Mouse (Mus musculus): Measurements from ENCODE around the gene Eri3. TPM values are rescaled to one million over a fixed set of nuclear protein-coding genes. Genes with fewer than 3 reads are reported as not detected.
A peak's percentile ranks its signal among the peaks of the same experiment; 100 is the strongest.

Gene Eri3
- polyA plus RNA-seq, 1 experiment from 2014 or later, result 135 TPM

DNA sequence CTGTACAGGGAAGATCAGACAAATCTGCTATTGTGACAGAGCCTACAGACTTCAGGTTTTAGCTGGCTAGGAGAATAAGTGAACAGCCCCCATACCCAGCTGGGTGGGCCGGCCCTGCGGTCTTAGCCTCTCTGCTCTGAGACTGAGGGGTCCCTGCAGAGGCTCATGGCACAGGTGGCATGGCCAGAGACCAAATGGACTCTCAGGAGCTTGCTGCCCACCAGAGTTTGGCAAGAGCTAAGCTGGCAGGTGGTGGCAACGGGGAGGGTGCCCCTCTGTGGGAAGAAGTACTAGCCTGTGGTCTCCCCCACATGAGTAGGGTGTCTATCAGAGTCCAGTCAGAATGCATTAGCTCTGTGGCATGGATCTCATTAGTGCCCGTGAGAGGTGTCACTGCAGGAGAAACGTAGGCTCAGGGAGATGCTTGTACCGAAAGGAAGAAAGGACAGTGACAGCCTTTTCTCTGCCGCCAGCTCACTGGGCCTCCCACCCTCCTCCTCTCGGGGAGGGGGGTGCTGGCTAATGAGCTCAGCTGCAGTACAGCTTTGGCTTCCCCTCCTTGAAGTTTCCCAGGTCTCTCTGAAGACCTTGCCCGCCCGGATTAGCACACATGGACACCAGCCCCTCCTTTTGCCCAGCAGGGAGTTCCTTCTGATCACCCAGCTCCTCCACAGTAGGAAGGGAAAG lies 104.0 kb downstream of the Eri3 start:
- no peak overlapping the region for H3K27ac ChIP-seq (ENCODE audit: low read depth, low read length)
- no peaks in the 10 kb centered on the region for H3K36me3 ChIP-seq (ENCODE audit: control insufficient read depth, insufficient read depth, low read length)
- no peak overlapping the region for H3K4me2 ChIP-seq (ENCODE audit: low read depth)
- H3K27me3 ChIP-seq (ENCODE audit: control insufficient read depth, insufficient read depth, low read length), result no peaks in the 10 kb centered on the region
- peaks cover 16% of the 10 kb centered on the region for H3K4me1 ChIP-seq (ENCODE audit: control insufficient read depth, insufficient read depth, low read length)
- 15% methylated on average over 10 of the region's 10 CpGs for WGBS
- no peak overlapping the region for H3K4me3 ChIP-seq (ENCODE audit: low read depth, low read length)
- ATAC-seq (ENCODE audit: insufficient read depth, low FRiP score, low TSS enrichment) (no peak), DNase-seq (ENCODE audit: low spot score) (no peak)
- H3K9me3 ChIP-seq (ENCODE audit: control insufficient read depth, low read length), result no peaks in the 10 kb centered on the region
- no peak overlapping the region for H3K9ac ChIP-seq (ENCODE audit: low read length)

DNA sequence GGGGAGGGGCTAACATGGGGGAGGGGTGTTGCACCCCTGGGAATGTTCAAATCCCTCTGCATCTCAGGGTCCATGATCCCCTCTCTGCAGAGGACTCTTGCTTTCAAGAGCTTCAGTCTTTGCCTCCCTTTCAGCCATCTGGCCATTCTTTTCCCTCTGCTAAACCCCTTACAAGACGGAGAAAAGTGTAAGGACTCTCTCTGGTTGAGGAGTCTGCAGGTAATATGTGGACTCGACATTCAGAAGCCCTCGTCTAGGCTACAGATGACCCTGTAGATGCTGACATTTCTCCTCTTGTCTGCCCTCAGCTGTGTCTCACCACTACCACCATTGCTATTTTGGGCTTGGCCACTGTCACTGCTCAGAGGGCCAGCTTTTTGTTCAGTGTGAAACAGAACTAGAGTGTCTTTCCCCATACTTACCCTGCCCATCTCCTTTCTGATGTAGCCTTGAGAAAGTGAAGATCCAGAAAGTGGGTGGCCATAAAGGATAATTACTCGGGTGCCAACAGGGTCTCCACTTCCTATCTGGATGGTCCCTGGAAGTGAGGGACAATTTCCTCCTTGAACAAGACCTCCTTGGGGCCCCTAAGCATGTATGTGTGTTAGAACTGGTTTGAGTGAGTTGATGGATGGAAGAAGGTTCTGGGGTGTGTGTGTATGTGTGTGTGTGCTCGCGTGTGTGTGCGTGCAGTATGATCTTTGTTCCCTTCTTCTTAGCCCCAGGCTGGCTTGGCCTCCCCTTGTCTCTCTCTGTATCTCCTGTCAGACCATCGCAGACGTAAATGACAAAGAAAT lies 104.7 kb downstream of the Eri3 start:
- 53% methylated on average over 9 of the region's 9 CpGs for WGBS
- no peak overlapping the region for H3K9ac ChIP-seq (ENCODE audit: low read length)
- no peak for DNase-seq (ENCODE audit: low spot score)
- H3K27me3 ChIP-seq (ENCODE audit: control insufficient read depth, insufficient read depth, low read length), result no peaks in the 10 kb centered on the region
- no peaks in the 10 kb centered on the region for H3K36me3 ChIP-seq (ENCODE audit: control insufficient read depth, insufficient read depth, low read length)
- H3K4me3 ChIP-seq (ENCODE audit: low read depth, low read length), result no peak overlapping the region
- H3K4me2 ChIP-seq (ENCODE audit: low read depth), result no peak overlapping the region
- H3K9me3 ChIP-seq (ENCODE audit: control insufficient read depth, low read length), result no peaks in the 10 kb centered on the region
- H3K27ac ChIP-seq (ENCODE audit: low read depth, low read length), result no peak overlapping the region
- no peak for ATAC-seq (ENCODE audit: insufficient read depth, low FRiP score, low TSS enrichment)
- peaks cover 22% of the 10 kb centered on the region for H3K4me1 ChIP-seq (ENCODE audit: control insufficient read depth, insufficient read depth, low read length)

DNA sequence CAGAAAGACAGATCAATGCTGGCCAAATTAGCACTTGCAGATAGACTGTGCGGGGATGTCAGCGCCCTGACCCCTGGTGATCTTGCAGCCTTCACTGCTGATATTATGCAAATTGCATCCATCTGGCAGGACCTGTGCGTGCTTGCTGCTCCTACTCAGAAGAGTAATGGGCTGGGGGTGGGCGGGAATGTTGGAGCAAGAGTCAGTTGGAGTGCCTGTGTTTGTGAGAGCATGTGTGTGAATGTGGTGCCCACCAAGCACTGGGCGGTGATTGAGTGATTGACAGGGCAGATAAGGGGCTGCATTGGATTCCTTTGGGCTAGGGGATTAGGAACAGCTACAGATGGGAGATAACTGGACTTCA lies 105.3 kb downstream of the Eri3 start:
- no peak overlapping the region for H3K27ac ChIP-seq (ENCODE audit: low read depth, low read length)
- no peaks in the 10 kb centered on the region for H3K36me3 ChIP-seq (ENCODE audit: control insufficient read depth, insufficient read depth, low read length)
- no peaks in the 10 kb centered on the region for H3K9me3 ChIP-seq (ENCODE audit: control insufficient read depth, low read length)
- 51% methylated on average over 5 of the region's 5 CpGs for WGBS
- DNase-seq (ENCODE audit: low spot score) (no peak), ATAC-seq (ENCODE audit: insufficient read depth, low FRiP score, low TSS enrichment) (no peak; the same call in 1 of the 2 replicates)
- H3K4me3 ChIP-seq (ENCODE audit: low read depth, low read length), result no peak overlapping the region
- H3K4me2 ChIP-seq (ENCODE audit: low read depth), result no peak overlapping the region
- no peak overlapping the region for H3K9ac ChIP-seq (ENCODE audit: low read length)
- H3K27me3 ChIP-seq (ENCODE audit: control insufficient read depth, insufficient read depth, low read length), result no peaks in the 10 kb centered on the region
- H3K4me1 ChIP-seq (ENCODE audit: control insufficient read depth, insufficient read depth, low read length), result peaks cover 22% of the 10 kb centered on the region

DNA sequence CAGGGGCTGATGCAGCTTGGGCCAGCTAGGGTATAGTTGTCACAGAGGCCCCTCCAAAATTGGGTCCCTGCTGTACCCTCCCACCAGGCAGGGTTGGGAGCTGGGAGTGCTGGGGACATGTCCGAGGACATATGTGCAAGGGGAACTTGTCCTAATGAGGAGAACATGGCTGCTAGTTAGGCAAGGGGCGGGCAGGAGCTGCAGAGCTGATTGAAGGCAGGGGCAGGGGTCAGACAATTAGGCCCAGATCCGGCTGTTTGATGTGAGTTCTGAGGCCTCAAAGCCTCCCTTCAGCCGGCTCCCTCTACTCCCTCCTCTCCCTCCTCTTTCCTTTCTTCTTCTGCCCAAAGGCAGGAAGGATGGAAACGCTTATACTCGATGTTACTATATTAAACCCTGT lies 106.8 kb downstream of the Eri3 start:
- Histone ChIP-seq H3K27ac (ENCODE audit: low read depth, low read length) (no peak overlapping the region), H3K4me3 (ENCODE audit: low read depth, low read length) (no peak overlapping the region), H3K9me3 (ENCODE audit: control insufficient read depth, low read length) (no peaks in the 10 kb centered on the region), H3K27me3 (ENCODE audit: control insufficient read depth, insufficient read depth, low read length) (no peaks in the 10 kb centered on the region), H3K9ac (ENCODE audit: low read length) (no peak overlapping the region), H3K4me1 (ENCODE audit: control insufficient read depth, insufficient read depth, low read length) (peaks cover 21% of the 10 kb centered on the region), H3K36me3 (ENCODE audit: control insufficient read depth, insufficient read depth, low read length) (no peaks in the 10 kb centered on the region), H3K4me2 (ENCODE audit: low read depth) (no peak overlapping the region)
- WGBS, result 17% methylated on average over 6 of the region's 6 CpGs
- DNase-seq (ENCODE audit: low spot score) (no peak), ATAC-seq (ENCODE audit: insufficient read depth, low FRiP score, low TSS enrichment) (no peak)

DNA sequence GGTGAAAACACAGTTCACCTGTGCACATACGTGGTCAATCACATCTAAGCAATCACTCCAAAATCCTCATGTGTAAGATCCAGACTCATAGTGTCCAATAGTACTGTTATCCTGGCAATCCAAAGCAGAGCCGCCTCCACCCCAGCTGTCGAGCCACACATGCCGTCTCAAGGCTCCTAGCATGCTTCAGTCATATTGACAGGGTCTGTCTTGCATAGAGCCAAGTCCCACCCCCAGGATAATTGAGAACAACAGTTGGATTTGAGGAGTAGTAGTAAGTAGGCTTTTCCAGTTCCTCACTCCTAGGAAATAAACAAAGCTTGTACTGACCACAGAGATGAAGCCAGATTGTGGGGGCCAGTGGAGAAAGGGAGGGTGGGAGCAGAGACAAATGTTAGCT lies 107.5 kb downstream of the Eri3 start:
- H3K27ac ChIP-seq (ENCODE audit: low read depth, low read length), result no peak overlapping the region
- no peaks in the 10 kb centered on the region for H3K9me3 ChIP-seq (ENCODE audit: control insufficient read depth, low read length)
- H3K4me3 ChIP-seq (ENCODE audit: low read depth, low read length), result no peak overlapping the region
- ATAC-seq (ENCODE audit: insufficient read depth, low FRiP score, low TSS enrichment) (no peak), DNase-seq (ENCODE audit: low spot score) (no peak)
- no peak overlapping the region for H3K9ac ChIP-seq (ENCODE audit: low read length)
- 85% methylated on average over 4 of the region's 4 CpGs for WGBS
- H3K4me1 ChIP-seq (ENCODE audit: control insufficient read depth, insufficient read depth, low read length), result peaks cover 19% of the 10 kb centered on the region
- no peaks in the 10 kb centered on the region for H3K27me3 ChIP-seq (ENCODE audit: control insufficient read depth, insufficient read depth, low read length)
- H3K36me3 ChIP-seq (ENCODE audit: control insufficient read depth, insufficient read depth, low read length), result no peaks in the 10 kb centered on the region
- no peak overlapping the region for H3K4me2 ChIP-seq (ENCODE audit: low read depth)

DNA sequence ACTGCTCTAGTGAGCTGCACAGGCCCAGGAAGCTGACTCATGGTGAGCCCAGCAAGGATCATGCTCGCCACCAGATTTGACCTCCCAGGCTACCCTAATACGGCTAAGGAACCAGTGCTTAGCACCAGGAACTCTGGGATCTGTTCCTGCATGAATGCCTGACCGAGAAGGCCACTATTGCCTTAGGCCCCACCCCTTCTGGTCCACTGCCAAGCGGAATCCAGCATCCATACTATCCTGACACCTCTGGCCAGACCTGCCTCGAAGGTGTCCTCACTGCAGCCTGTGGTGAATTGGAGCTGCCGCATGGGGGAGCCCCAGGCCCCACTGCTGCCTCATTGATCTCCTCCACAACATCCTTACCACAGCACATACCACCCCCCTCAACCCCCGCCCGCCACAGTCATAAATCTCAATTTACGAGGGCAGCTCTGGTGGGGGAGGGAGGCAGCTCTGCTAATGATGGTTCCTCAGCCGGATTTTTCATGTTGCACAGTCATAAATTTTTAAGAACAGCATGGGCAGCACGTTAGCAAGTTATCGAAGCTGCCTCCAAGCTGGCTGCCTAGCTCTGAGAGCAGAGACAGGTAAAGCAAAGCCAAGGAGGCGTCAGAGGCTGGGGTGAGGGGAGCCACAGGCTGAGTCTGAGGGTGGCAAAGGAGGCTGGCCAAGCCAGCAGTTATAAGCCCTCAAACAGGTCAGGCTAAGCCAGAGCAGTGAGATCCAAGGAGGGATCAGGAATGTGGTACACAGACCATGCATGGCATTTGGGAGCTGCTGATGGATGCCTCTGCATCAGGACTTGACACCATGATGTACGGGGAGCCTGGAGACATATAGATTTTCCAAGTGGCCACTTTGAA lies 108.6 kb downstream of the Eri3 start:
- WGBS, result 19% methylated on average over 14 of the region's 14 CpGs
- peak overlapping the region; percentile 24; the same call in 1 of the 2 replicates for H3K27ac ChIP-seq (ENCODE audit: low read depth, low read length)
- no peak overlapping the region for H3K9ac ChIP-seq (ENCODE audit: low read length)
- no peaks in the 10 kb centered on the region for H3K36me3 ChIP-seq (ENCODE audit: control insufficient read depth, insufficient read depth, low read length)
- H3K4me1 ChIP-seq (ENCODE audit: control insufficient read depth, insufficient read depth, low read length), result peaks cover 19% of the 10 kb centered on the region
- DNase-seq (ENCODE audit: low spot score) (peak; percentile 78), ATAC-seq (ENCODE audit: insufficient read depth, low FRiP score, low TSS enrichment) (peak; percentile 67)
- no peak overlapping the region for H3K4me2 ChIP-seq (ENCODE audit: low read depth)
- no peaks in the 10 kb centered on the region for H3K9me3 ChIP-seq (ENCODE audit: control insufficient read depth, low read length)
- no peaks in the 10 kb centered on the region for H3K27me3 ChIP-seq (ENCODE audit: control insufficient read depth, insufficient read depth, low read length)
- no peak overlapping the region for H3K4me3 ChIP-seq (ENCODE audit: low read depth, low read length)

DNA sequence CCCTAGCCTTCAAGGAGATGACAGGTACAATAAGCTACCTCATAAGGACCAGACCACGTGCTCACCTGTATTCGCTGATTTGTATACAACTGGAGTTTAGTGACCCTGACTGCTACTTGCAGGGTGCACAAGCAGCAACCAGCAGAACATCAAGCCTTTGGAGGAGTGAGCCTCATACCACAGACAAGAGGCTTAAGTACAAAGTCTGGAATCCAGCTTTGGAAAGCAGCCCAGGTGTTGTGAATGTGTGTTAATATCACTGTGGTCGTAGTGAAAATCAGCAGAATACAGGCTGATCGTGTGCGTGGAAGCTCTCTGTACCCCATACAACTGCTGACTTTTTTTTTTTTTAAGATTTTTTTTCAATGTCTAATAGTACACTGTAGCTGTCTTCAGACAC lies 109.8 kb downstream of the Eri3 start:
- DNase-seq (ENCODE audit: low spot score) (no peak), ATAC-seq (ENCODE audit: insufficient read depth, low FRiP score, low TSS enrichment) (no peak)
- H3K27ac ChIP-seq (ENCODE audit: low read depth, low read length), result no peak overlapping the region
- H3K4me2 ChIP-seq (ENCODE audit: low read depth), result no peak overlapping the region
- peaks cover 11% of the 10 kb centered on the region for H3K4me1 ChIP-seq (ENCODE audit: control insufficient read depth, insufficient read depth, low read length)
- H3K9me3 ChIP-seq (ENCODE audit: control insufficient read depth, low read length), result no peaks in the 10 kb centered on the region
- no peak overlapping the region for H3K9ac ChIP-seq (ENCODE audit: low read length)
- no peaks in the 10 kb centered on the region for H3K27me3 ChIP-seq (ENCODE audit: control insufficient read depth, insufficient read depth, low read length)
- 92% methylated on average over 5 of the region's 5 CpGs for WGBS
- H3K36me3 ChIP-seq (ENCODE audit: control insufficient read depth, insufficient read depth, low read length), result no peaks in the 10 kb centered on the region
- no peak overlapping the region for H3K4me3 ChIP-seq (ENCODE audit: low read depth, low read length)

DNA sequence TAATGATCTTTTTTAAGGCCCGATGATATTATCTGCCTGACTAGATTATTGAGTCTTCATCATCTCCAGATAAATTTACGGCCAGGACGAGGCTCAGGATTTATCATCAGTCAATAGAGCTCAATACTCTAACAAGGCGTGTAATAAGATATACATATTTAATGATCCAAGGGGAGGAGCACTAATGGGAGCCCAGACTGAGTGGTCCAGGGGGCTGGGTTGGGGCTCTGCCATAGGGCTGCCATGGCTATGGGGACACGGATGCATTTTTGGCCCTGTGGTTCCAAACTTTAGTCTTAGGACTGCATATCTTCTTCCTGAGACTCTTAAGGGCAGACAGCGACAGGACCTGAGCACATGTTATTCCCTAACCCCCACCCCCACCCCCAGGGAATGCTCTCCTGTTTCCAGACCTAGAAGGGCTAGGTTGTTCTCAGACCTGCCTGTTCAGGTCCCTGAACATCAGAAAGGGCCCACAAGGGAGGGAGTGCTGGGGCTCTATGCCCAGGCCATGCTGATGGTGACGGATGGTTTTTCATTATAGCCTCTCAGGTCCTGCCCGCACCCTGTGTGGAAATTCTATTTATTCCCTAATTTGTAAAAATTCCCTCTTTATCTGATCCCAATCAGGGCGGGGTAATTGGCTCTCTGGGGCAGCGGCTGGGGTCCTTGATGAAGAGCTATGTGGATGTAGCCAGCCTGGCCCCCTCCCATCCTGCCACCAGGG lies 114.4 kb downstream of the Eri3 start:
- Histone ChIP-seq H3K27me3 (ENCODE audit: control insufficient read depth, insufficient read depth, low read length) (no peaks in the 10 kb centered on the region), H3K9ac (ENCODE audit: low read length) (no peak overlapping the region), H3K4me3 (ENCODE audit: low read depth, low read length) (no peak overlapping the region), H3K9me3 (ENCODE audit: control insufficient read depth, low read length) (no peaks in the 10 kb centered on the region), H3K36me3 (ENCODE audit: control insufficient read depth, insufficient read depth, low read length) (no peaks in the 10 kb centered on the region), H3K4me1 (ENCODE audit: control insufficient read depth, insufficient read depth, low read length) (peaks cover 2% of the 10 kb centered on the region), H3K4me2 (ENCODE audit: low read depth) (no peak overlapping the region), H3K27ac (ENCODE audit: low read depth, low read length) (no peak overlapping the region)
- ATAC-seq (ENCODE audit: insufficient read depth, low FRiP score, low TSS enrichment) (peak; percentile 48; the same call in 1 of the 2 replicates), DNase-seq (ENCODE audit: low spot score) (no peak)
- WGBS, result 76% methylated on average over 10 of the region's 10 CpGs
